Mouse (Mus musculus) midbrain, embryonic 15.5 days (tissue): ENCODE data around the gene Rhbdf2. TPM values are rescaled to one million over a fixed set of nuclear protein-coding genes. Genes with fewer than 3 reads are reported as not detected.

Experiments used
- ATAC-seq: fragments of 200-750 bp; cut with Nextera tagmentation; replicated peaks from 2 replicates; pipeline ENCODE4 v1.8.0; 2017; ENCODE audit warnings: moderate TSS enrichment
- H3K27ac ChIP-seq: fragments of 300-500 bp; sonication (generic); 2 replicates; pipeline ENCODE4 v1.5.1; 2015; ENCODE audit warnings: mild to moderate bottlenecking, inconsistent platforms
- H3K27me3 ChIP-seq: fragments of 300-500 bp; sonication (generic); replicated peaks from 2 replicates; pipeline ENCODE4 v1.6.1; 2015; ENCODE audit warnings: inconsistent platforms
- H3K36me3 ChIP-seq: fragments of 300-500 bp; sonication (generic); replicated peaks from 2 replicates; pipeline ENCODE4 v1.6.1; 2015; ENCODE audit warnings: inconsistent platforms
- H3K4me1 ChIP-seq: fragments of 300-500 bp; sonication (generic); 2 replicates; pipeline ENCODE4 v1.6.1; 2015; ENCODE audit warnings: inconsistent platforms
- H3K4me2 ChIP-seq: fragments of 300-500 bp; sonication (generic); 2 replicates; pipeline ENCODE4 v1.6.1; 2015; ENCODE audit warnings: inconsistent platforms, mild to moderate bottlenecking, moderate library complexity
- H3K4me3 ChIP-seq: fragments of 300-500 bp; sonication (generic); 2 replicates; pipeline ENCODE4 v1.5.1; 2015; ENCODE audit warnings: mild to moderate bottlenecking, inconsistent platforms
- H3K9ac ChIP-seq: fragments of 300-500 bp; sonication (generic); 2 replicates; pipeline ENCODE4 v1.6.1; 2015; ENCODE audit warnings: mild to moderate bottlenecking, inconsistent platforms
- H3K9me3 ChIP-seq: fragments of 300-500 bp; sonication (generic); 2 replicates; pipeline ENCODE4 v1.6.1; 2016; ENCODE audit warnings: inconsistent platforms
- WGBS: fragments of 180-500 bp; shearing (Covaris S2); methylation state at CpG from one replicate; pipeline ENCODE4 v1.1.7; 2015; ENCODE audit warnings: mixed read lengths; 5-methylcytosine and 5-hydroxymethylcytosine counted together
- polyA plus RNA-seq: library from polyadenylated mRNA; unstranded; fragments of >200 nt; fragmentation: Nextera tagmentation; extraction: Ambion mirVana; gene quantifications from 2 replicates; pipeline ENCODE4 v1.2.1, GENCODE M21; 2015

Rhbdf2 gene
- polyA plus RNA-seq, 1 experiment from 2014 or later: 0.83 TPM

- H3K27ac ChIP-seq: no peak overlapping the region
- H3K4me3 ChIP-seq: no peak overlapping the region
- WGBS: 94% methylated on average over 3 of the region's 3 CpGs
- no peaks in the 10 kb centered on the region for H3K27me3 ChIP-seq
- H3K4me2 ChIP-seq: no peak overlapping the region
- ATAC-seq: no peak
- no peaks in the 10 kb centered on the region for H3K9me3 ChIP-seq
- H3K36me3 ChIP-seq: no peaks in the 10 kb centered on the region
- H3K4me1 ChIP-seq: no peaks in the 10 kb centered on the region
- H3K9ac ChIP-seq: no peak overlapping the region
Observed at GRCm38 (mm10) chr11:116607717-116608116, 19.1 kb downstream of the Rhbdf2 start.

- H3K4me3 ChIP-seq: no peak overlapping the region
- H3K9ac ChIP-seq: no peak overlapping the region
- H3K36me3 ChIP-seq: no peaks in the 10 kb centered on the region
- no peaks in the 10 kb centered on the region for H3K27me3 ChIP-seq
- WGBS: 90% methylated on average over 12 of the region's 12 CpGs
- no peak for ATAC-seq
- no peak overlapping the region for H3K4me2 ChIP-seq
- H3K9me3 ChIP-seq: no peaks in the 10 kb centered on the region
- H3K27ac ChIP-seq: no peak overlapping the region
- no peaks in the 10 kb centered on the region for H3K4me1 ChIP-seq
Observed at GRCm38 (mm10) chr11:116604097-116604496, 22.7 kb downstream of the Rhbdf2 start.

DNA sequence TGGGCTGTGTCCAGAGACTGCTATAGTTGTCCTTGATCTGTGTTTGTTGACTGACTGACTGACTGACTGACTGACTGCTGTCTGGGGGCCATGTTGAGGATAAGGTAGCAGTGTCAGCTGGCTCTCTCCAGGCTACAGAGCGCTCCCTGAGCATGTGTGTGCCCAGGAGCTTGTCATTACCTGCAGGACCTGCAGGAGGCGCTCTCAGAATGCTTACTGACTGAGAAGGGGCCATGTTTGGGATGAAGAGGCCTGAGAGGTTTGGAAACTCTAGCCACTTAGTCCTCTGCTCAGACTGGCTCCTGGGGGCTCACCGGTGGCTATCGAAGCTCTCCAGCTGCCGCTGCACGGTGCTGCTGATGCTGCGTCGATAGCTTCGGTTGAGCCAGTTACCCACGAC, 23.5 kb downstream of the Rhbdf2 start:
- WGBS: 92% methylated on average over 10 of the region's 10 CpGs
- H3K36me3 ChIP-seq: no peaks in the 10 kb centered on the region
- no peaks in the 10 kb centered on the region for H3K27me3 ChIP-seq
- no peak overlapping the region for H3K27ac ChIP-seq
- no peaks in the 10 kb centered on the region for H3K9me3 ChIP-seq
- no peaks in the 10 kb centered on the region for H3K4me1 ChIP-seq
- H3K4me2 ChIP-seq: no peak overlapping the region
- H3K9ac ChIP-seq: no peak overlapping the region
- no peak for ATAC-seq
- no peak overlapping the region for H3K4me3 ChIP-seq

DNA sequence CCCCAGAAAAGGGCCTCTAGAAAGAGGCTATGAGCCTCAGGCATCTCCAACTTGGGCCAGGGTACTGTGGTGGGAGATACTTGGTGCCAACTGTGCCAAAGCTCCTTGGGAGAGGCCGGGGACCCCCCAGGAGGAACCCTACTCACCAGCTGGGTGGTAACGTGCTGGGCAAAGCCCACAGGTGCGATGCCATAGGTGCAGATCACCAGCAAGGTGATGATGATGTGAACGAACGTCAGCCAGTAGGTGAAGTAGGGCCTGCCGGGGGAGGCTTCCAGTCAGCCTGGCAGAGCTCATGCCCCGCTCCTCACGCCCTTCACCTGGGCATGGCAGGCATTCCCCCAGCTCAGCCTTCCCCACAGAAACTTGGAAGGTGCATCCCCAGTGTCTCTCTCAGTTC, 24.8 kb downstream of the Rhbdf2 start:
- H3K4me3 ChIP-seq: no peak overlapping the region
- H3K9me3 ChIP-seq: no peaks in the 10 kb centered on the region
- no peaks in the 10 kb centered on the region for H3K4me1 ChIP-seq
- 88% methylated on average over 8 of the region's 8 CpGs for WGBS
- no peak overlapping the region for H3K9ac ChIP-seq
- H3K27ac ChIP-seq: no peak overlapping the region
- no peak for ATAC-seq
- H3K4me2 ChIP-seq: no peak overlapping the region
- no peaks in the 10 kb centered on the region for H3K36me3 ChIP-seq
- H3K27me3 ChIP-seq: no peaks in the 10 kb centered on the region

DNA sequence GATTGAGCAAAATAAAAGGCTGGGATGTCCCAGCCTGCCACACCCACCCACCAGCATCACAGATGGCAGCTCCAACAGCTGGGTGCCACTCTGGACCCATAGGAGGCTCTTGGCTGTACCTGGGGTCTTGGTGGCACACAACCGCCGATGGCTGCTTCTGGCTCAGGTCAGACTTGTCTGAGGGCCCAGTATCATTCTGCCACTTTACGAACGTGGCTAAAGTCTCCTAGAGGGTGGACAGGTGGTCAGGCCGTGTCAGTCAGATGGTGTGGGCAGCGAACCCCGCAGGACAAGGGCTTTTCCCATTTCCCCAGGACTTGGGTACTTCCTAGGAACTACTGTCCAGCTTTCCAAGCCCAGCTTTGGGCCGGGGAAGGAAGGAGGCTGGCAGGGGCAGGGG, 25.7 kb downstream of the Rhbdf2 start:
- WGBS: 92% methylated on average over 8 of the region's 8 CpGs
- Histone ChIP-seq H3K4me3 (no peak overlapping the region), H3K9ac (no peak overlapping the region), H3K27ac (no peak overlapping the region), H3K27me3 (no peaks in the 10 kb centered on the region), H3K9me3 (no peaks in the 10 kb centered on the region), H3K4me1 (no peaks in the 10 kb centered on the region), H3K36me3 (no peaks in the 10 kb centered on the region), H3K4me2 (no peak overlapping the region)
- ATAC-seq: no peak

GRCm38 (mm10) chr11:116599230-116599629, 27.6 kb downstream of the Rhbdf2 start:
- WGBS: 90% methylated on average over 15 of the region's 15 CpGs
- ATAC-seq: no peak
- H3K36me3 ChIP-seq: no peaks in the 10 kb centered on the region

GRCm38 (mm10) chr11:116598193-116598592, 28.6 kb downstream of the Rhbdf2 start:
- Histone ChIP-seq H3K36me3 (no peaks in the 10 kb centered on the region), H3K9ac (no peak overlapping the region), H3K4me3 (no peak overlapping the region), H3K4me1 (0 out of 2 replicates have a peak, but pooled peaks cover 3% of the 10 kb centered on the region), H3K27ac (no peak overlapping the region), H3K27me3 (no peaks in the 10 kb centered on the region), H3K4me2 (no peak overlapping the region), H3K9me3 (no peaks in the 10 kb centered on the region)
- 78% methylated on average over 8 of the region's 8 CpGs for WGBS
- no peak for ATAC-seq

More at GRCm38 (mm10) chr11:116599230-116599629, 27.6 kb downstream of the Rhbdf2 start:
- H3K4me2 ChIP-seq: no peak overlapping the region
- H3K9ac ChIP-seq: no peak overlapping the region
- H3K4me1 ChIP-seq: no peaks in the 10 kb centered on the region
- H3K9me3 ChIP-seq: no peaks in the 10 kb centered on the region
- no peaks in the 10 kb centered on the region for H3K27me3 ChIP-seq
- no peak overlapping the region for H3K27ac ChIP-seq
- no peak overlapping the region for H3K4me3 ChIP-seq

DNA sequence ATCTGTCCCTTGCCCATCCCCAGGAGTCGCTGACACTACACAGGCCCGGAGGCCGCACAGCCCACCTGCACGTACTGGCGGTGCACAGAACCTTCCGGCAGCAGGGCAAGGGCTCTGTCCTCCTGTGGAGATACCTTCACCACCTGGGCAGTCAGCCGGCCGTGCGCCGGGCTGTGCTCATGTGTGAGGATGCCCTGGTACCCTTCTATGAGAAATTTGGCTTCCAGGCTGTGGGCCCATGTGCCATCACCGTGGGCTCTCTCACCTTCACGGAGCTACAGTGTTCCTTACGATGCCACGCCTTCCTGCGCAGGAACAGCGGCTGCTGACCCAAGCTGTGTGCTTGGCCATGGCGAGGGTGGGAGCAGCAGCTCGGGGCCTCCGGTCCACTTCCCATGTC, 30.1 kb downstream of the Rhbdf2 start:
- WGBS: 90% methylated on average over 19 of the region's 19 CpGs
- H3K4me2 ChIP-seq: no peak overlapping the region
- H3K4me3 ChIP-seq: no peak overlapping the region
- no peaks in the 10 kb centered on the region for H3K27me3 ChIP-seq
- no peaks in the 10 kb centered on the region for H3K36me3 ChIP-seq
- no peaks in the 10 kb centered on the region for H3K9me3 ChIP-seq
- no peak overlapping the region for H3K9ac ChIP-seq
- no peak for ATAC-seq
- no peak overlapping the region for H3K27ac ChIP-seq
- H3K4me1 ChIP-seq: peaks cover 9% of the 10 kb centered on the region; the same call in 1 of the 2 replicates

DNA sequence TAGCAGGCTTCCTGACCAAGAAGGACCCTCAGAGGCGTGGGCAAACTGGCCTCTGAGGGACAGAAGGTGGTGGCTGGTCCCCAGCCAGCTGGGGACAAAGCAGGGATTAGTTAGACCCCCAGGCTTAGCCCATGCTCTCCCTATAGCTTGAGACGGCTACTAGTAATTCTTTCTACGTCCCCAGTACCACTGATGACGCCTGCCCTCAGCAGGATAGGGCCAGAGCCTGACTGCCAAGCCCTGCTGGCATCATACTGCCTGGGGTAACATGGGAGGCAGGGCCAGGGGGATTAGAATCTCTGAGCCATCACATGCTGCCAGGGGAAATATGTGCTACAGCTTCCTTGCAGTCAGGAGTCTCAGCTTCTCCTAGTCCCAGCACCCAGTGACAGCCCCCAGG, 33.5 kb downstream of the Rhbdf2 start:
- H3K27ac ChIP-seq: no peak overlapping the region
- 41% methylated on average over 4 of the region's 4 CpGs for WGBS
- no peaks in the 10 kb centered on the region for H3K27me3 ChIP-seq
- H3K4me1 ChIP-seq: peaks cover 18% of the 10 kb centered on the region
- H3K4me3 ChIP-seq: no peak overlapping the region
- no peak for ATAC-seq
- no peaks in the 10 kb centered on the region for H3K36me3 ChIP-seq
- no peak overlapping the region for H3K4me2 ChIP-seq
- H3K9me3 ChIP-seq: no peaks in the 10 kb centered on the region
- no peak overlapping the region for H3K9ac ChIP-seq

DNA sequence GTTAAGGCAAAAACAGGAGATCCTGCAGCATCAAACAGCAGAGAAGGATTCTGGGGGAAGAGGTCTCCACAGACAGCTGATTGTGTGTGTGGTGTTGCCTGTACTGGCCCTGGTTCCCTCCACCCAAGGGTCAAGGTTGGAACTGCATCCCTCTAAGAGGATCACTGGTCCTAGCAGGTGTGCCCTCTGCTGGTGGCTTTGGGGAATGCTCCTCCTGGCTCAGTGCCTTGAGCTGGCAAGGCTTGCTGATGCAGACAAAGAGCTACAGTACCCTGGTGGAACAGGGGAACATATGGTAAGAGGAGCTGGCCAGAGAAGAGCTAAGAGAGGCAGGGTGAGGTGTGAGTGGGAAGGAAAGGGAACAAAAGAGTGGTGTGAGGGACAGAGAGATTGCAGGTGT, 34.4 kb downstream of the Rhbdf2 start:
- H3K27me3 ChIP-seq: 0 out of 2 replicates have a peak, but pooled peaks cover 3% of the 10 kb centered on the region
- H3K36me3 ChIP-seq: no peaks in the 10 kb centered on the region
- H3K4me2 ChIP-seq: no peak overlapping the region
- 0 out of 2 replicates have a peak overlapping the region, but pooled peaks have one; percentile 42 for H3K27ac ChIP-seq
- H3K9ac ChIP-seq: no peak overlapping the region
- H3K9me3 ChIP-seq: no peaks in the 10 kb centered on the region
- H3K4me1 ChIP-seq: peaks cover 18% of the 10 kb centered on the region
- ATAC-seq: peak; percentile 53; the same call in 1 of the 2 replicates
- H3K4me3 ChIP-seq: no peak overlapping the region

GRCm38 (mm10) chr11:116591621-116592020, 35.2 kb downstream of the Rhbdf2 start:
- Histone ChIP-seq H3K4me2 (no peak overlapping the region), H3K27me3 (0 out of 2 replicates have a peak, but pooled peaks cover 3% of the 10 kb centered on the region), H3K9ac (no peak overlapping the region), H3K27ac (no peak overlapping the region), H3K36me3 (no peaks in the 10 kb centered on the region), H3K9me3 (no peaks in the 10 kb centered on the region), H3K4me1 (peaks cover 24% of the 10 kb centered on the region), H3K4me3 (no peak overlapping the region)
- 82% methylated on average over 4 of the region's 4 CpGs for WGBS
- no peak for ATAC-seq

GRCm38 (mm10) chr11:116589574-116589973, 37.2 kb downstream of the Rhbdf2 start:
- 60% methylated on average over 8 of the region's 8 CpGs for WGBS

GRCm38 (mm10) chr11:116589020-116589531, 37.7 kb downstream of the Rhbdf2 start:
- Histone ChIP-seq H3K4me3 (no peak overlapping the region), H3K4me2 (peak overlapping the region; percentile 12; the same call in 1 of the 2 replicates), H3K9me3 (no peaks in the 10 kb centered on the region), H3K36me3 (no peaks in the 10 kb centered on the region), H3K4me1 (peaks cover 24% of the 10 kb centered on the region), H3K9ac (no peak overlapping the region), H3K27ac (0 out of 2 replicates have a peak overlapping the region, but pooled peaks have one; percentile 13), H3K27me3 (0 out of 2 replicates have a peak, but pooled peaks cover 3% of the 10 kb centered on the region)
- WGBS: 15% methylated on average over 14 of the region's 14 CpGs
- no peak for ATAC-seq

More at GRCm38 (mm10) chr11:116589574-116589973, 37.2 kb downstream of the Rhbdf2 start:
- Histone ChIP-seq H3K4me3 (no peak overlapping the region), H3K9ac (no peak overlapping the region), H3K27ac (no peak overlapping the region), H3K27me3 (0 out of 2 replicates have a peak, but pooled peaks cover 3% of the 10 kb centered on the region), H3K9me3 (no peaks in the 10 kb centered on the region), H3K36me3 (no peaks in the 10 kb centered on the region), H3K4me2 (peak overlapping the region; percentile 12; the same call in 1 of the 2 replicates), H3K4me1 (peaks cover 24% of the 10 kb centered on the region)
- no peak for ATAC-seq
